Mouse (Mus musculus) olfactory bulb, adult 2 months (tissue): ENCODE data around the gene Sh3rf1.

Source experiments
- CTCF ChIP-seq: fragments of 200-500 bp; IDR thresholded peaks from 2 replicates; pipeline ENCODE4 v1.5.1; 2012; ENCODE audit warnings: low read depth, mild to moderate bottlenecking, low read length, moderate library complexity; ENCODE audit not compliant: insufficient read depth
- POLR2A ChIP-seq: fragments of 200-500 bp; IDR thresholded peaks from 2 replicates; pipeline ENCODE4 v1.6.1; 2012; ENCODE audit warnings: mild to moderate bottlenecking, low read depth, low read length, moderate library complexity; ENCODE audit not compliant: insufficient read depth

DNA sequence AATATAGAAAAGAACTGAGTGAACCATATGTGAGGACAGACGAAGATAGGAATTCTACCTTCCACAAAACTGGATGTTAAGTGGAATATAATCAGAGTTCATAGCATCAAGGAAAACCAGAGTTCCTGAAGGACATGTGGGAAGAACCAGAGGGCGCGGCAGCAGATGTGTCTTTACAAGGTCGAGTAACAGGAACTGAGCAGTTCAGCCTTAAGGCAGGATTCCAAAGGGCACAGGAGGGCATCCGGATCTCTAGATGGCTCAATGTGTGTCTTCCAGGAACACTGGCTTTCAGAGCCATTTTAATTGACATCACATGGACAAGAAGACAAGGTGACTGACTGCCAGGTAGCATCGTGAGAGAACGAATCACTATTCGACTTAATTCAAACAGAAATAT, 102.6 kb downstream of the Sh3rf1 start:
- TF ChIP-seq CTCF (no peak), POLR2A (no peak)
